Mouse (Mus musculus): ENCODE measurements around the gene Rnase10.

DNA sequence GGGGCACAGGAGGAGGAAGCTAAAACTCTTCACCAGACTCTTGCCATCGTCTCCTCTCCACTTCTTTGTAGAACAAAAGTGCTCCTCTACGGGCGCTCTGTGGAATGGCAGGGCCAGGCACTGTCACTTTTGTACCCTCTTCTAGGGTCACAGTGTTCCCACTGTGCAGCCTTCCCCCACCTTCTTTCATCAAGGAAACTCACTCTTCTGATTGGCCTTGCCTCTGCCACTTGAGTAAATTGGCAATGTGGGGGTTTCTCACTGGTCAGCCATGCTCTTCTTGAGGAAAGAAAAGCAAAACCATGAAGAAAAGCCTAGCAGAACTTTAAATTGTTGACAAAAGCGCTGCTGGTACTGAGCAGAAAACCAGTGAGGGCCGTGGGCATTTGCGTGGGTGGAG is 34.2 kb downstream of the Rnase10 start, which contains the start of gene Rnase9:
- TF ChIP-seq POLR2A (IDR thresholded peaks at IDR 0.05; ENCODE audit: borderline replicate concordance, extremely low read depth, low read depth, low read length) (no peak), CTCF (IDR thresholded peaks at IDR 0.05; ENCODE audit: insufficient read depth, low read length) (no peak)
